Mouse (Mus musculus) liver, postnatal 0 days (tissue): ENCODE measurements around the gene Emx2. TPM values are rescaled to one million over a fixed set of nuclear protein-coding genes. Genes with fewer than 3 reads are reported as not detected.

Source experiments
- ATAC-seq: fragments of 200-750 bp; cut with Nextera tagmentation; 2 replicates; pipeline ENCODE4 v1.8.0; 2017; ENCODE audit warnings: mild to moderate bottlenecking, moderate library complexity
- DNase-seq: peaks from one replicate; pipeline ENCODE4 v3.0.0-alpha.2; 2016
- H3K27ac ChIP-seq: fragments of 300-500 bp; sonication (generic); 2 replicates; pipeline ENCODE4 v1.5.1; 2014; ENCODE audit warnings: antibody characterized with exemption, moderate library complexity, mild to moderate bottlenecking, low read depth
- H3K27me3 ChIP-seq: fragments of 300-500 bp; sonication (generic); 2 replicates; pipeline ENCODE4 v1.6.1; 2014; ENCODE audit warnings: low read length, control low read depth, mixed read lengths; ENCODE audit not compliant: insufficient read depth
- H3K36me3 ChIP-seq: fragments of 300-500 bp; sonication (generic); replicated peaks from 2 replicates; pipeline ENCODE4 v1.6.1; 2014; ENCODE audit warnings: mild to moderate bottlenecking, control low read depth, low read length, moderate library complexity, mixed read lengths; ENCODE audit not compliant: insufficient read depth
- H3K4me1 ChIP-seq: fragments of 300-500 bp; sonication (generic); 2 replicates; pipeline ENCODE4 v1.6.1; 2014; ENCODE audit warnings: antibody characterized with exemption, mild to moderate bottlenecking, control low read depth; ENCODE audit not compliant: insufficient read depth
- H3K4me2 ChIP-seq: fragments of 300-500 bp; sonication (generic); 2 replicates; pipeline ENCODE4 v1.6.1; 2014; ENCODE audit warnings: low read depth, mild to moderate bottlenecking, low read length, moderate library complexity, mixed read lengths
- H3K4me3 ChIP-seq: fragments of 300-500 bp; sonication (generic); 2 replicates; pipeline ENCODE4 v1.5.1; 2014; ENCODE audit warnings: low read depth, low read length
- H3K9ac ChIP-seq: fragments of 300-500 bp; sonication (generic); replicated peaks from 2 replicates; pipeline ENCODE4 v1.6.1; 2014; ENCODE audit warnings: mild to moderate bottlenecking, moderate library complexity
- H3K9me3 ChIP-seq: fragments of 300-500 bp; sonication (generic); 2 replicates; pipeline ENCODE4 v1.6.1; 2016; ENCODE audit warnings: mild to moderate bottlenecking, control low read depth, low read length, mixed read lengths
- CTCF ChIP-seq: sonication (generic); IDR thresholded peaks from 2 replicates; pipeline ENCODE4 v1.5.1; 2016; ENCODE audit warnings: antibody characterized with exemption, low read depth
- EP300 ChIP-seq: IDR thresholded peaks from 2 replicates; pipeline ENCODE4 v1.6.1; 2016; ENCODE audit warnings: antibody characterized with exemption, low read depth, mild to moderate bottlenecking
- WGBS: fragments of 180-500 bp; shearing (Covaris S2); extraction: QIAGEN DNeasy Blood & Tissue Kit; methylation state at CpG from one replicate; pipeline ENCODE4 v1.1.7; 2014; ENCODE audit not compliant: insufficient replicate concordance; 5-methylcytosine and 5-hydroxymethylcytosine counted together
- polyA plus RNA-seq: library from polyadenylated mRNA; unstranded; fragments of >200 nt; fragmentation: Nextera tagmentation; extraction: Ambion mirVana; gene quantifications from 2 replicates; pipeline ENCODE4 v1.2.1, GENCODE M21; 2015

Emx2 gene
- polyA plus RNA-seq, 1 experiment from 2014 or later: not detected

DNA sequence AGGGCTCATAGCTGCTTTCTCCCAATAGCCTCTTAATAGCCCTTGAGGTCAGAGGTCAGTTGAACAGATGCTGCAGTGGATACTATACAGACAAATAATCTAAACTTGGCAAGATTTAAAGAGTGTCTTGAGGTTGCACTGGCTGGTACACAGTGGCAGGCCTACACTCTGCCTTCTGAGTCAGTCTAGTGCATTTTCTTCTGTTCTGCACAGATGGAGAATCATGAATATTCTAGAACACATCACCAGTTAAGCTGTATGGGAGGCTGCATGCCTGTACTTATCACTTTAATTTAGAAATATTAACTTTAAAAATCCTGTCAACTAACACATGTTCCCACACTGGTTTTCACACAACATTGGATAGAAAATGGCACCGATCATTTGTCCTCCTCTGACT lies 34.1 kb downstream of the Emx2 start:
- TF ChIP-seq CTCF: no peak
- TF ChIP-seq EP300: no peak

DNA sequence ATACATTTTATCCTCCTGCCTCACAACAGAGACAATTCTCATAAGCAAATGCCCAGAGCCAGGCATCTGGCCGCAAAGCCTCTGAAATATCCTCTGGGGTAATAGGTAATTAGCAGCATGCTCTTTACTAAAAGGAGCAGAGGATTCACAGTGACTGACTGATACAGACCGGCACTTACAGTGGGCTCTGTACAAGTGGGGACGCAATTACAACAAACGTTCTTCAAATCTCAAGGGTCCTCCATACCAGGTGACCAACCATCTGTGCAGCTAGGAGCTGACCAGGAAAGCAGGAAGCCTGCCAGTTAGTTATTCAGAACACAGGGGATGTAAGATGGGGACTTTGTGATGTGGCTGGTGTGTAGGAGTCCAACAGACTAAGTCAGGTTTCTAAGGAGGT lies 38.7 kb downstream of the Emx2 start:
- Histone ChIP-seq H3K9me3 (no peaks in the 10 kb centered on the region), H3K4me3 (no peak overlapping the region), H3K9ac (no peak overlapping the region), H3K4me2 (no peak overlapping the region), H3K36me3 (no peaks in the 10 kb centered on the region), H3K4me1 (no peaks in the 10 kb centered on the region), H3K27me3 (no peaks in the 10 kb centered on the region), H3K27ac (no peak overlapping the region)
- ATAC-seq (no peak), DNase-seq (no peak)
- TF ChIP-seq EP300: no peak
- TF ChIP-seq CTCF: no peak
- 72% methylated on average over 4 of the region's 4 CpGs for WGBS

More for the DNA sequence above, 34.1 kb downstream of the Emx2 start:
- Histone ChIP-seq H3K4me2 (no peak overlapping the region), H3K4me1 (no peaks in the 10 kb centered on the region), H3K4me3 (no peak overlapping the region), H3K9me3 (no peaks in the 10 kb centered on the region), H3K27me3 (no peaks in the 10 kb centered on the region), H3K27ac (no peak overlapping the region), H3K36me3 (no peaks in the 10 kb centered on the region), H3K9ac (no peak overlapping the region)
- DNase-seq (no peak), ATAC-seq (no peak)
- WGBS: 82% methylated on average over 1 of the region's 1 CpGs

DNA sequence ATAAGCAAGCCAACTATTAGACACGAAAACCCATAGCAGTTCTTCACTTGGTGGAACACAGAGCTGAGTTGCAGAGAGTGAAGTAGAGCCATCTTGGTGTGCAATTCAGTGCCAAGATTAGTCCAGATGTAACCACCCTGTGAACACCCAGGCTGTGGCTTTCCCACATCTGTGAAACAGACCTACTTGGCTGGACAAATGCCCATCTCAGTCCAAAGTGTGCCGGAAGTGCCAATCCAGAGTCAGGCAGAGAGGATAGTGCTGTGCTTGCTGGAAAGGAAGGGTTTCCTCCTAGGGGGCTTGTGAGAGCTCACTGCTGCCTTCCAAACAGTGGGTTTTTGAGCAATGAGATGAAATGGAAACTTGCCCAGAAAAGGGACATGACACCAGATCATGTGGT lies 50.7 kb downstream of the Emx2 start:
- Histone ChIP-seq H3K4me3 (no peak overlapping the region), H3K27ac (no peak overlapping the region), H3K27me3 (no peaks in the 10 kb centered on the region), H3K9ac (no peak overlapping the region), H3K4me2 (no peak overlapping the region), H3K4me1 (no peaks in the 10 kb centered on the region), H3K9me3 (no peaks in the 10 kb centered on the region), H3K36me3 (no peaks in the 10 kb centered on the region)
- DNase-seq (no peak), ATAC-seq (no peak)
- 69% methylated on average over 2 of the region's 2 CpGs for WGBS
- TF ChIP-seq CTCF (no peak), EP300 (no peak)

DNA sequence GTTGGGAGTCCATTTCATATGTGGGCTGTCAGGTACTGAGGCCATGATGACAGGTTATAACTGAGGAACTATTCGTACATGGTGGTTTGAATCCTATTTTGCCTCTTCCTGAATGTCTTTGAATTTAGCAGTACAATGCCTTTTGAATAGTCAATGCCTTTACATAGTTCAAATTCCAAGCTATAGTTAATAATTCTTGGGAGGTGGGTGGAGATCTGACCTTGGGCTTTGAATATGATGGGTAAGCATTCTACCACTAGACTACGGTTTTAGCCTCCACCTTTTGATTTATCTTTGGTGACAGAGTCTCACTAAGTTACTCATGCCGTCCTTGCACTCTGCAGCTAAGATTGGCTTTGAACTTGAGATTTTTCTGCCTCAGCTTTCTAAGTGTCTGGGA lies 55.0 kb downstream of the Emx2 start:
- Histone ChIP-seq H3K27me3 (no peaks in the 10 kb centered on the region), H3K27ac (no peak overlapping the region), H3K4me3 (no peak overlapping the region), H3K4me2 (no peak overlapping the region), H3K9me3 (no peaks in the 10 kb centered on the region), H3K4me1 (no peaks in the 10 kb centered on the region), H3K9ac (no peak overlapping the region), H3K36me3 (no peaks in the 10 kb centered on the region)
- TF ChIP-seq CTCF (no peak), EP300 (no peak)
- ATAC-seq: no peak
- WGBS: 60% methylated on average over 3 of the region's 3 CpGs
- no peak for DNase-seq

Other genes with a start within 250 kb of the Emx2 start
- not detected in 2 replicates for gene Kcnk18, start 239.2 kb upstream of the Emx2 start, polyA plus RNA-seq
- gene Slc18a2, start 197.5 kb upstream of the Emx2 start, polyA plus RNA-seq: 1.5 and 1.9 TPM in 2 replicates
- gene Rps12-ps3, start 136.1 kb upstream of the Emx2 start, polyA plus RNA-seq: 12.3 and 24.8 TPM in 2 replicates
- 3.1 and 3.4 TPM in 2 replicates for gene Pdzd8, start 112.6 kb upstream of the Emx2 start, polyA plus RNA-seq